Mouse (Mus musculus) left cerebral cortex, adult 18-20 months (tissue): ENCODE measurements around the gene Card19. TPM values are rescaled to one million over a fixed set of nuclear protein-coding genes. Genes with fewer than 3 reads are reported as not detected.

Experiments
- DNase-seq, 2 experiments: peaks; one replicate each; pipeline ENCODE4 v3.0.0; 2021 to 2022; ENCODE audit warnings: low spot score in 2 of 2, mixed read lengths in 1 of 2
- total RNA-seq, 2 experiments: library from RNA; stranded (reverse); gene quantifications; 2 replicates each; pipeline ENCODE4 v1.2.3; 2021

Gene Card19
- total RNA-seq, 2 experiments from 2014 or later = 8.0 to 8.8 TPM

GRCm38 (mm10) chr13:49233792-49234572 lies 18.1 kb upstream of the Card19 start:
- DNase-seq = no peak

GRCm38 (mm10) chr13:49225633-49226032 lies 9.8 kb upstream of the Card19 start:
- DNase-seq = no peak

GRCm38 (mm10) chr13:49225159-49225558 lies 9.3 kb upstream of the Card19 start:
- DNase-seq = no peak

- DNase-seq = no peak
Observed at GRCm38 (mm10) chr13:49224729-49225128, 8.9 kb upstream of the Card19 start.

- DNase-seq = no peak
Observed at GRCm38 (mm10) chr13:49224314-49224713, 8.5 kb upstream of the Card19 start.

GRCm38 (mm10) chr13:49220912-49221311 lies 5.1 kb upstream of the Card19 start:
- DNase-seq = no peak

- DNase-seq = no peak
Observed at GRCm38 (mm10) chr13:49219367-49219766, 3.5 kb upstream of the Card19 start.

- DNase-seq = no peak
Observed at GRCm38 (mm10) chr13:49218651-49219050, 2.8 kb upstream of the Card19 start.

GRCm38 (mm10) chr13:49216808-49217561 lies 1.1 kb upstream of the Card19 start:
- DNase-seq = no peak

GRCm38 (mm10) chr13:49216220-49216552 lies 349 bp upstream of the Card19 start:
- no peak for DNase-seq

- DNase-seq = no peak
Observed at GRCm38 (mm10) chr13:49215128-49215503, 721 bp downstream of the Card19 start.

- DNase-seq = no peak
Observed at GRCm38 (mm10) chr13:49214454-49214853, 1.4 kb downstream of the Card19 start.

GRCm38 (mm10) chr13:49213531-49213932 lies 2.3 kb downstream of the Card19 start:
- peak in 1 of 2 experiments; percentile 23 for DNase-seq

GRCm38 (mm10) chr13:49212711-49213500 lies 2.9 kb downstream of the Card19 start:
- no peak for DNase-seq

- DNase-seq = no peak
Observed at GRCm38 (mm10) chr13:49209306-49209705, 6.5 kb downstream of the Card19 start.

- no peak for DNase-seq
Observed at GRCm38 (mm10) chr13:49206341-49206740, 9.5 kb downstream of the Card19 start.

- DNase-seq = peak; percentile 80 to 83
Observed at GRCm38 (mm10) chr13:49205381-49205998, 10.3 kb downstream of the Card19 start.

GRCm38 (mm10) chr13:49202556-49202955 lies 13.3 kb downstream of the Card19 start:
- no peak for DNase-seq

- no peak for DNase-seq
Observed at GRCm38 (mm10) chr13:49200688-49201087, 15.1 kb downstream of the Card19 start.

GRCm38 (mm10) chr13:49199891-49200290 lies 15.9 kb downstream of the Card19 start:
- no peak for DNase-seq

- no peak for DNase-seq
Observed at GRCm38 (mm10) chr13:49198734-49199133, 17.1 kb downstream of the Card19 start.
